Mouse (Mus musculus) limb, embryonic 11.5 days (tissue): ENCODE results near the gene Pdcd6. TPM values are rescaled to one million over a fixed set of nuclear protein-coding genes. Genes with fewer than 3 reads are reported as not detected.

ENCODE experiments used
- ATAC-seq: fragments of 200-750 bp; cut with Nextera tagmentation; 2 replicates; pipeline ENCODE4 v1.8.0; 2017; ENCODE audit warnings: low read depth; ENCODE audit not compliant: insufficient number of reproducible peaks, low FRiP score, low TSS enrichment
- DNase-seq: peaks from one replicate; pipeline ENCODE4 v3.0.0-alpha.2; 2015; ENCODE audit warnings: low spot score
- H3K27ac ChIP-seq: fragments of 300-500 bp; sonication (generic); replicated peaks from 2 replicates; pipeline ENCODE4 v1.5.1; 2014; ENCODE audit warnings: low read depth, mild to moderate bottlenecking, low read length
- H3K27me3 ChIP-seq: fragments of 300-500 bp; sonication (generic); 2 replicates; pipeline ENCODE4 v1.6.1; 2014; ENCODE audit warnings: mild to moderate bottlenecking, low read length, mixed read lengths; ENCODE audit not compliant: control insufficient read depth, insufficient read depth
- H3K36me3 ChIP-seq: fragments of 300-500 bp; sonication (generic); 2 replicates; pipeline ENCODE4 v1.6.1; 2014; ENCODE audit warnings: mild to moderate bottlenecking, low read length, moderate library complexity, mixed read lengths; ENCODE audit not compliant: control insufficient read depth, insufficient read depth
- H3K4me1 ChIP-seq: fragments of 300-500 bp; sonication (generic); 2 replicates; pipeline ENCODE4 v1.6.1; 2014; ENCODE audit warnings: low read length, mixed read lengths; ENCODE audit not compliant: control insufficient read depth, insufficient read depth
- H3K4me2 ChIP-seq: fragments of 300-500 bp; sonication (generic); 2 replicates; pipeline ENCODE4 v1.6.1; 2014; ENCODE audit warnings: low read depth, mild to moderate bottlenecking, moderate library complexity; ENCODE audit not compliant: severe bottlenecking
- H3K4me3 ChIP-seq: fragments of 300-500 bp; sonication (generic); 2 replicates; pipeline ENCODE4 v1.5.1; 2014; ENCODE audit warnings: low read depth, low read length
- H3K9ac ChIP-seq: fragments of 300-500 bp; sonication (generic); 2 replicates; pipeline ENCODE4 v1.6.1; 2014; ENCODE audit warnings: mild to moderate bottlenecking, low read length
- H3K9me3 ChIP-seq: fragments of 300-500 bp; sonication (generic); 2 replicates; pipeline ENCODE4 v1.6.1; 2016; ENCODE audit warnings: low read length; ENCODE audit not compliant: control insufficient read depth
- WGBS: fragments of 180-500 bp; shearing (Covaris S2); extraction: QIAGEN DNeasy Blood & Tissue Kit; methylation state at CpG from one replicate; pipeline ENCODE4 v1.1.7; 2014; 5-methylcytosine and 5-hydroxymethylcytosine counted together
- polyA plus RNA-seq: library from polyadenylated mRNA; unstranded; fragments of >200 nt; fragmentation: Nextera tagmentation; extraction: Ambion mirVana; gene quantifications from 2 replicates; pipeline ENCODE4 v1.2.1, GENCODE M21; 2014

Gene Pdcd6
- 130 and 137 TPM in 2 replicates for polyA plus RNA-seq

DNA sequence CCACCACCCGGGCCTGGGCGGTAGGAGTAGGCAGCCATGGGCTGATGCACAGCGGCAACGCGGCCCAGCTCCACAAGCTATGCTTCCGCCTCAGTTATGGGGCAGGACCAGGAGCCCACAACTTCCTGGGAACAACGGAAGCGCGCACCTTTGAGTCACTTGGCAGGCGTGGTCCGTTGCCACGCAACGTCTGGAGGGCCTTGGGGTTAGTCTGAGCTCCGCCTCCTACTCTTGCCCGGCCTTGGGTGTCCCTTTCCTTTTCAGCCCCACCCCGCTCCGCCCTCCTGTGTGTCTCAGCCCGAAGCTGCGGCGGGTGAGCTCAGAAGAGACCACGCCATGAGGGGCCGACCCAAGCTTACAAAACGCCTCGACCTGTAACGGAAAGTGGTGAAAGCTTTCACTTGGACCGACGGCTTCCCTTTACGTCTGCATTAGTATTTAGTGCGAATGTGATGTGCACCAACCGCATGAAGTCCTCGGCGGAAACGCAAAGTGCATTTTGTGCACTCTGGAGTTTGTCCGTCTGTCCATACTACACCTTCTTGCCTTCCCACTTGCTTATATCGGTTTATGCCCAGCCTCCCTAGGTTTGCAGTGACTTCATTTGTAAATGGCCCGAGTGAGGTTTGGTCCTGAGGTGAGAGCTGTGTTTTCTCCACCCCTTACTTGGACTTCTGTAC is at the start of gene Pdcd6:
Gene Pdcd6 (minus strand): TSS at position 411 of the 680 bp plus-strand sequence.
- H3K27me3 ChIP-seq: no peaks in the 10 kb centered on the region
- no peak within 1 kb of the TSS for H3K27ac ChIP-seq
- H3K4me3 ChIP-seq: peak within 1 kb of the TSS; percentile 67
- WGBS: under 1% methylated on average over 36 of the region's 36 CpGs
- peaks cover 8% of the 10 kb centered on the region; the same call in 1 of the 2 replicates for H3K36me3 ChIP-seq
- peaks cover 3% of the 10 kb centered on the region; the same call in 1 of the 2 replicates for H3K4me1 ChIP-seq
- peak within 1 kb of the TSS; percentile 48 for H3K4me2 ChIP-seq
- peak within 1 kb of the TSS; percentile 70 for H3K9ac ChIP-seq
- peak; percentile 94 for DNase-seq
- H3K9me3 ChIP-seq: no peaks in the 10 kb centered on the region
- ATAC-seq: peak; percentile 100

DNA sequence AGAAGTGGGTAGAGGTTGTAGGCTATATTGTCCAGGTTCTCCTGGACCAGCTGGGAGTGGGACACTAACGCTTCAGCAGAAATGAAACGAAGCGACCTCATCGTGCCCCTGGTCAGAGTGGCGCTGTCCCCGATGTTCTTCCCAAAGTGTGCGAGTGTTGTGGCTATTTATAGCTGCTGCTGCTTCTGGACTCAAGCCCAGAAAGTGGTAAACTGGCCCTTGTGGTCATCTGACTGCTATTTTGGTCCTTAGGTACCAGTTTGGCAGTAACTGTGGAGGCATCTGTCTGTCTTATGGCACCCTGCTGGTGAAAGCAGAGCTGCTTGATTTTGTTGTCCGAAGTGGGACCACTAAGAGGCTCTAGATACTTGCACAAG is 46.5 kb upstream of the Pdcd6 start, which contains the start of gene Lrrc14b:
Gene Lrrc14b (minus strand): TSS at position 147 of the 377 bp plus-strand sequence.
- H3K27ac ChIP-seq: no peak within 1 kb of the TSS
- H3K9ac ChIP-seq: no peak within 1 kb of the TSS
- H3K4me2 ChIP-seq: no peak within 1 kb of the TSS
- WGBS: 87% methylated on average over 8 of the region's 8 CpGs
- H3K27me3 ChIP-seq: no peaks in the 10 kb centered on the region
- no peak for ATAC-seq
- DNase-seq: no peak
- H3K4me3 ChIP-seq: no peak within 1 kb of the TSS
- peaks cover 2% of the 10 kb centered on the region; the same call in 1 of the 2 replicates for H3K36me3 ChIP-seq
- H3K9me3 ChIP-seq: no peaks in the 10 kb centered on the region
- no peaks in the 10 kb centered on the region for H3K4me1 ChIP-seq

GRCm38 (mm10) chr13:74363176-74363858 is 45.9 kb upstream of the Pdcd6 start:
- Histone ChIP-seq H3K4me2 (no peak overlapping the region), H3K4me1 (no peaks in the 10 kb centered on the region), H3K9ac (no peak overlapping the region), H3K27ac (no peak overlapping the region), H3K27me3 (no peaks in the 10 kb centered on the region), H3K4me3 (no peak overlapping the region), H3K9me3 (no peaks in the 10 kb centered on the region), H3K36me3 (peaks cover 4% of the 10 kb centered on the region)
- no peak for ATAC-seq
- DNase-seq: no peak
- whole genome bisulfite sequencing: 86% methylated on average over 13 of the region's 13 CpGs

- WGBS: 85% methylated on average over 2 of the region's 2 CpGs
- no peaks in the 10 kb centered on the region for H3K4me1 ChIP-seq
- peaks cover 6% of the 10 kb centered on the region for H3K36me3 ChIP-seq
- H3K27me3 ChIP-seq: no peaks in the 10 kb centered on the region
- no peak overlapping the region for H3K4me3 ChIP-seq
- no peak overlapping the region for H3K27ac ChIP-seq
- ATAC-seq: no peak
- no peak overlapping the region for H3K9ac ChIP-seq
- no peaks in the 10 kb centered on the region for H3K9me3 ChIP-seq
- no peak for DNase-seq
- no peak overlapping the region for H3K4me2 ChIP-seq
Measured at GRCm38 (mm10) chr13:74362218-74362617, 44.8 kb upstream of the Pdcd6 start.

DNA sequence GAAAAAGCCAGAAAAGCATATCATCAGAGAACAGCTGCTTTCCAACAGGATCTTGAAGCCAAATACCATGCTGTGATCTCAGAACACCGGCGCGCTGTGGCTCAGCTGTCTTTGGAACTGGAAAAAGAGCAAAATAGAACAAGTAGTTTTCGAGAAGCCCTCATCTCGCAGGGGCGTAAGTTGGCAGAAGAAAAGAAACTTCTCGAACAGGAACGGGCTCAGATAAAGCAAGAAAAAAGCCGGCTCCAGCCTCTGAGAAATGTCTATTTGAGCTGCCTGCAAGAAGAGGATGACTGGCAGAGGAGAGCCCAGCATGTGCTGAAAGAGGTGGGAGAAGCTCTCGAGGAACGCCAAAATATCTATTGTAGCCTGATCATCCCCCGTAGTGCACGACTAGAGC is 39.1 kb upstream of the Pdcd6 start:
- Histone ChIP-seq H3K36me3 (peaks cover 8% of the 10 kb centered on the region), H3K4me1 (no peaks in the 10 kb centered on the region), H3K27me3 (no peaks in the 10 kb centered on the region), H3K9ac (no peak overlapping the region), H3K27ac (no peak overlapping the region), H3K4me3 (no peak overlapping the region), H3K9me3 (no peaks in the 10 kb centered on the region), H3K4me2 (no peak overlapping the region)
- DNase-seq (no peak), ATAC-seq (no peak)
- 94% methylated on average over 13 of the region's 13 CpGs for WGBS

GRCm38 (mm10) chr13:74350435-74350906 is 33.1 kb upstream of the Pdcd6 start:
- H3K4me3 ChIP-seq: peak overlapping the region; percentile 54
- no peak for ATAC-seq

DNA sequence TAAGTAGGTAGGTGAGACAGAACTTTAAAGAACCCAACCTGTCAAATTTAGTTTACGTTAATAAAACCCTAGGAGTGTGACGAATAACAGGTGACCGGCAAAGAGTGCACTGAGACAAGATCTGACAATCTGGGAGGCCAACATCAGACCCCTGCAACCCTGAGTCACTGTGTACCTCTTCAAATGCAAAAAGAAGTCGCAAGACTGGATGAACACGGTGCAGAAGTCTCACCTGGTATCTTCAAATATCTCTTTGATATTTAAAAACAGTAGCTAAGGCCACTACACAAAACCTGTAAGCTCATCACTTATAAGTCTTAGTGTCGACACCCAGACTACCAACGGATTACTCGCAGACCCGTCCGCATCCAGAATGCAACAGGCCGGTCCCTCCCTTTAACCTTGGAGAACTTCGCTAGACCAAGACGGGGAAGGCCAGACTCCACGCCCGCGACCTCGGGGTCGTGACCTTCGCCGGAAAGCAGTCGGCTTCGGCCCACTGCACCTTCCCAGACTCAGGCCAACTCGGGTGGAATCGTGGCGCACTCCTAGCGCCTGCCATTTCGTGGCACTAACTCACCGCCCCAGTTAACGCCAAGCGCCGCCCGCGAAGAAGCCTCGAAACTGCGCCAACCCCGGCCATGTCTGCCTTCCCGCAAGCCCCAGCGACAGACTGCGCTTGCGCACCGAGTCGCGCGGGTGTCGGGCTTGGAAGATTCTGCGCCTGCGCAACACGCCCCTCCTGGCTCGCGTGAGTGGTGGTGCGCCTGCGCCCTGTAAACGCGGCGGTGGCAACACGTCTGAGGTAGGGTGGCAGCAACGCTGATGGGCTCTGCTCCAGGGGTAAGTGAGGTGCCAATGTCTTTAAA is 32.4 kb upstream of the Pdcd6 start, which contains the start of the genes Sdha and Ccdc127:
Gene Sdha (minus strand): TSS at position 715 of the 869 bp plus-strand sequence.
Gene Ccdc127 (plus strand): TSS at position 744 of the 869 bp plus-strand sequence.
- no peaks in the 10 kb centered on the region for H3K9me3 ChIP-seq
- no peak within 1 kb of the TSS for H3K27ac ChIP-seq
- 0 out of 2 replicates have a peak, but pooled peaks cover 3% of the 10 kb centered on the region for H3K4me1 ChIP-seq
- peak within 1 kb of the TSS; percentile 54 for H3K4me3 ChIP-seq
- peak within 1 kb of the TSS; percentile 83 for H3K9ac ChIP-seq
- 2% methylated on average over 57 of the region's 57 CpGs for WGBS
- 0 out of 2 replicates have a peak, but pooled peaks cover 2% of the 10 kb centered on the region for H3K36me3 ChIP-seq
- ATAC-seq (peak; percentile 96), DNase-seq (peak; percentile 98)
- no peaks in the 10 kb centered on the region for H3K27me3 ChIP-seq
- peak within 1 kb of the TSS; percentile 74 for H3K4me2 ChIP-seq

More at GRCm38 (mm10) chr13:74350435-74350906, 33.1 kb upstream of the Pdcd6 start:
- no peaks in the 10 kb centered on the region for H3K27me3 ChIP-seq
- 1% methylated on average over 15 of the region's 15 CpGs for WGBS
- no peak overlapping the region for H3K27ac ChIP-seq
- 0 out of 2 replicates have a peak, but pooled peaks cover 3% of the 10 kb centered on the region for H3K4me1 ChIP-seq
- DNase-seq: no peak
- no peaks in the 10 kb centered on the region for H3K9me3 ChIP-seq
- H3K4me2 ChIP-seq: peak overlapping the region; percentile 74
- 0 out of 2 replicates have a peak, but pooled peaks cover 2% of the 10 kb centered on the region for H3K36me3 ChIP-seq
- H3K9ac ChIP-seq: peak overlapping the region; percentile 83
